Mouse (Mus musculus): ENCODE results near the gene Gm13040. TPM values are rescaled to one million over a fixed set of nuclear protein-coding genes. Genes with fewer than 3 reads are reported as not detected.
"Not testable (repeated sequence)": the region's sequence is repeated elsewhere in the genome, so short reads cannot be mapped to it uniquely, and the experiment has no call there.

Gene Gm13040
- total RNA-seq (2021) = not detected
- long read RNA-seq, experiment 1 = 0 reads
- long read RNA-seq, experiment 2 = 0 reads

GRCm38 (mm10) chr4:143535654-143536053 lies at the start of gene Gm13040:
Gene Gm13040 (plus strand): TSS chr4:143535954.
- not testable (repeated sequence) for DNase-seq

GRCm38 (mm10) chr4:143511043-143511442 lies 24.7 kb upstream of the Gm13040 start, which contains the start of gene Gm13043:
Gene Gm13043 (plus strand): TSS chr4:143511343.
- DNase-seq = no peak

GRCm38 (mm10) chr4:143551400-143551799 lies 15.6 kb downstream of the Gm13040 start, which contains the start of the genes BC080695 and Gm13057:
Gene BC080695 (plus strand): TSS chr4:143551700.
Gene Gm13057 (plus strand): TSS chr4:143551709.
- DNase-seq = not testable (repeated sequence)

Other genes with a start within 250 kb of the Gm13040 start
- 10 to 100 TPM in 1 of 2 experiments, 1 to 10 TPM in 1; 9.3 to 11.1 TPM for gene Pdpn, start 236.4 kb upstream of the Gm13040 start, total RNA-seq (2021)
- under 1 TPM; 0.36 to 0.61 TPM for gene Lrrc38, start 186.2 kb upstream of the Gm13040 start, total RNA-seq (2021)
- not detected for gene Pramel1, start 141.5 kb upstream of the Gm13040 start, total RNA-seq (2021)
- 10 to 100 TPM; 10.8 to 11.7 TPM for gene Pramef8, start 123.5 kb upstream of the Gm13040 start, total RNA-seq (2021)
- gene Oog4, start 85.6 kb upstream of the Gm13040 start, total RNA-seq (2021) = not detected
- gene Gm13043, start 24.6 kb upstream of the Gm13040 start, total RNA-seq (2021) = not detected
- not detected for gene BC080695, start 15.7 kb downstream of the Gm13040 start, total RNA-seq (2021)
- gene Gm13057, start 15.8 kb downstream of the Gm13040 start, total RNA-seq (2021) = not detected
- not detected for gene Gm13083, start 79.0 kb downstream of the Gm13040 start, total RNA-seq (2021)
- not detected for gene Gm13088, start 121.3 kb downstream of the Gm13040 start, total RNA-seq (2021)
- not detected for gene Gm13089, start 166.8 kb downstream of the Gm13040 start, total RNA-seq (2021)
- not detected for gene Gm13078, start 183.5 kb downstream of the Gm13040 start, total RNA-seq (2021)

All from adrenal gland, postnatal 10 days (tissue).